In the genomic region with DNA sequence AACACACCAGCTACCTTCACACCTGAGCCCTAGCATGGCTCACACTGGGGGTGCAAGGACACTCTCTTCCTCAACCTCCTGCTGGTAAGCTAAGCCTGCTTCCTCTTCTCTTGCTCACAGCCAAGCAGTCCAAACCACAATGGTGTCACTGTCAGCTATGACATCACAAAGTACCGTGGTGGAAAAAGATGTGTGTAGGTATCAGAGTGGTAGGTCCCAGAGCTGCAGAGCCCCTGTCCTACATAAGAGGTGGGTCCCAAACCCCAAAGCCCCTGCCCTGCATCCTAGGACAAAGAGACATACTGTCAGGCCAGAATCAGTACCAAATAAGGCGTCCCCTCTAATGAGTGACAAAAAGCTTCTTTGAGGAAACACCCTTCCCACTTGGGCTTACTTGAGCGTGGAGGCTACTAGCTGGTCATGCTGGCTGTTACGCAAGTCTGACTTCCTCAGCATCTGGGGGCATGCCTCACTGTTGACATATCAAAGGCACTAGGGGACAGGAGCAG, we compare ENCODE assay signal across 8 mouse cellular contexts. TPM values are rescaled to one million over a fixed set of nuclear protein-coding genes. Genes with fewer than 3 reads are reported as not detected.
A peak's percentile ranks its signal among the peaks of the same experiment; 100 is the strongest.
DNase-seq lines count a peak whose midpoint lies in the region; ATAC-seq and TF ChIP-seq lines count a peak whose summit lies in the region.

No protein-coding gene starts in this region.

- H3K9me3 ChIP-seq in kidney, embryonic 14.5 days (ENCODE audit: control insufficient read depth, low read length): no peaks in the 10 kb centered on the region

- H3K27ac ChIP-seq in thymus, adult 2 months (ENCODE audit: control insufficient read depth, insufficient read depth, low read length): peak overlapping the region; percentile 53
- no peak overlapping the region for H3K27ac ChIP-seq in kidney, embryonic 14.5 days (ENCODE audit: low read depth, low read length)

- H3K27me3 ChIP-seq in thymus, adult 2 months (ENCODE audit: control insufficient read depth, insufficient read depth, low read length): no peaks in the 10 kb centered on the region
- H3K27me3 ChIP-seq in kidney, embryonic 14.5 days (ENCODE audit: control insufficient read depth, insufficient read depth, low read length): peaks cover 10% of the 10 kb centered on the region; the same call in 1 of the 2 replicates

- H3K4me1 ChIP-seq in thymus, adult 2 months (replicated peaks; ENCODE audit: control insufficient read depth, insufficient read depth, low read length): peaks cover 60% of the 10 kb centered on the region
- no peaks in the 10 kb centered on the region for H3K4me1 ChIP-seq in kidney, embryonic 14.5 days (ENCODE audit: control insufficient read depth, insufficient read depth, low read length)

- TF ChIP-seq POLR2A in thymus, adult 2 months (IDR thresholded peaks at IDR 0.05; ENCODE audit: control insufficient read depth, extremely low read depth, insufficient read depth, low read length, poor library complexity): no peak

- H3K36me3 ChIP-seq in thymus, adult 2 months (ENCODE audit: control insufficient read depth, insufficient read depth, low read length): no peaks in the 10 kb centered on the region
- H3K36me3 ChIP-seq in kidney, embryonic 14.5 days (ENCODE audit: control insufficient read depth, insufficient read depth, low read length): no peaks in the 10 kb centered on the region

- H3K9ac ChIP-seq in kidney, embryonic 14.5 days (ENCODE audit: low read depth, low read length): no peak overlapping the region

- peak; percentile 39 for DNase-seq in thymus, adult 2 months
- DNase-seq in thymus, postnatal 4 days: no peak
- DNase-seq in lung, postnatal 4 days: peak; percentile 52 to 63
- DNase-seq in thymus, postnatal 25 days: peak; percentile 47
- DNase-seq in left cerebral cortex, postnatal 10 days (ENCODE audit: extremely low spot score in 1 of 2, low spot score in 2 of 2): no peak
- no peak for DNase-seq in layer of hippocampus, postnatal 10 days (ENCODE audit: low spot score in 2 of 2)
- no peak for DNase-seq in layer of hippocampus, postnatal 25 days (ENCODE audit: extremely low spot score in 1 of 2, low spot score in 1 of 2)

- WGBS in thymus, adult 2 months: 15% methylated on average over 4 of the region's 4 CpGs
- WGBS in kidney, embryonic 14.5 days: 60% methylated on average over 4 of the region's 4 CpGs

- intact Hi-C loops in left cerebral cortex, postnatal 10 days (cut with DNase I): no loop called here

- H3K4me2 ChIP-seq in kidney, embryonic 14.5 days (replicated peaks; ENCODE audit: low read depth, low read length): no peak overlapping the region

- ATAC-seq in kidney, embryonic 14.5 days (ENCODE audit: low FRiP score, low TSS enrichment): 0 out of 2 replicates have a peak, but pooled peaks have one; percentile 24

- no peak for TF ChIP-seq CTCF in thymus, adult 2 months (IDR thresholded peaks at IDR 0.05; ENCODE audit: borderline replicate concordance, control insufficient read depth, extremely low read depth, insufficient read depth, low read length, poor library complexity)

- no peak overlapping the region for H3K4me3 ChIP-seq in thymus, adult 2 months (ENCODE audit: control insufficient read depth, insufficient read depth, low read length)
- no peak overlapping the region for H3K4me3 ChIP-seq in kidney, embryonic 14.5 days (ENCODE audit: low read length)

RNA-seq across cellular contexts. Expression of gene Tnfrsf1b, which starts 5.9 kb away (rescaled TPM):
- polyA plus RNA-seq in thymus, adult 2 months (2012; rRNA removed): 46.5 and 48.1 TPM in 2 replicates
- polyA plus RNA-seq in kidney, embryonic 14.5 days (2014; fragmentation: Nextera tagmentation; extraction: Ambion mirVana): 0.97 and 3.0 TPM in 2 replicates
- total RNA-seq in left cerebral cortex, postnatal 10 days (2021): 1 to 10 TPM; 2.8 to 3.6 TPM
- 1 to 10 TPM; 2.5 TPM for total RNA-seq in layer of hippocampus, postnatal 10 days (2021)
- total RNA-seq in layer of hippocampus, postnatal 25 days (2021): 1 to 10 TPM; 2.5 to 3.2 TPM

RNA-seq across cellular contexts. Expression of gene Vps13d, which starts 46.0 kb away (rescaled TPM):
- 22.5 and 23.5 TPM in 2 replicates for polyA plus RNA-seq in thymus, adult 2 months (2012; rRNA removed)
- 10.1 and 12.6 TPM in 2 replicates for polyA plus RNA-seq in kidney, embryonic 14.5 days (2014; fragmentation: Nextera tagmentation; extraction: Ambion mirVana)
- total RNA-seq in left cerebral cortex, postnatal 10 days (2021): 10 to 100 TPM; 52.8 to 53.6 TPM
- 10 to 100 TPM; 56.6 to 69.6 TPM for total RNA-seq in layer of hippocampus, postnatal 10 days (2021)
- 10 to 100 TPM; 60.5 to 66.0 TPM for total RNA-seq in layer of hippocampus, postnatal 25 days (2021)

Comparison
In these comparisons a context has a peak if more than half of its experiments do, and no peak if none do; other contexts are left out.
1. DNase-seq: peak in thymus, adult 2 months (single experiment), lung, postnatal 4 days (2 of 2) and thymus, postnatal 25 days (single experiment); none in thymus, postnatal 4 days (single experiment), left cerebral cortex, postnatal 10 days (0 of 2), layer of hippocampus, postnatal 10 days (0 of 2) and layer of hippocampus, postnatal 25 days (0 of 2).